Mouse (Mus musculus) right cerebral cortex, adult 18-20 months (tissue): ENCODE data around the gene Fsd2.

Experiments used
- DNase-seq: peaks from one replicate; pipeline ENCODE4 v3.0.0; 2022; ENCODE audit warnings: mixed read lengths

Gene Fsd2

DNA sequence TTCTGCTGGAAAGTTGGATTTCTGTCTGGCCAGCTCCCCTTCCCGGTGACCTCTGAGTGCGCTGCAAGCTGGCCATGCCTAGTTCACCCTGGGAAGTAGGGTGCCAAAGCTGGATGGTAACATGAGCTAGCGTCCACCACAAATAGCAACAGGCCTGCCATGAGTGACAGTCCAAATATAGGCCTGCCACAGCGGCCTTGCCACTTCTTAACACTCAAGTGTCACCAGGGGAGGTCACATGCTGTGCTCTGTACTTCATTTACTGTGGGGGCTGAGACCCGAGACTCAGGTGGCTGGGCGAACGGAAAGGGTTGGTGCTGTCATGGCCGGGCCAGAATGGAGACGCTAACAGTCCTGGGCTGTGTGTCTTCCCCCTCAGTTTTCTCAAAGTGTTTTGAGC, at the start of gene Fsd2:
Gene Fsd2 (minus strand): TSS at position 53 of the 400 bp plus-strand sequence.
- no peak for DNase-seq

DNA sequence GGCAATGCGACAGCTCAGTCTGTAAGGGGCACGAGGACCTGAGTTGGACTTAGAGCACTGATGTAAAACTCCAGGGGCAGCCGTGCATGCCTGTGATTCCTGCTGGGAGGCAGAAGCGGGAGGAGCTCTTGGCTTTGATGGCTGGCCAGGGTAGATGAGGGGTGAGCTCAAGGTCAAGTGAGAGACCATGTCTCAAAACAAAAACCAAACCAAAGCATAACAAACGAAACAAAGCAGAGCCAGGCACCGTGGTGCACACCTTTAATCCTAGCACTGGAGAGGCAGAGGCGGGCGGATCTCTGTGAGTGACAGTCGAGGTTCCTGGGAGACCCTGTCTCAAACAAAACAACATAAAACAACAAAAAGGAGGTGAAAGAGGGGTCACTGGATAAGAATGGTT, 48.3 kb upstream of the Fsd2 start:
- no peak for DNase-seq

DNA sequence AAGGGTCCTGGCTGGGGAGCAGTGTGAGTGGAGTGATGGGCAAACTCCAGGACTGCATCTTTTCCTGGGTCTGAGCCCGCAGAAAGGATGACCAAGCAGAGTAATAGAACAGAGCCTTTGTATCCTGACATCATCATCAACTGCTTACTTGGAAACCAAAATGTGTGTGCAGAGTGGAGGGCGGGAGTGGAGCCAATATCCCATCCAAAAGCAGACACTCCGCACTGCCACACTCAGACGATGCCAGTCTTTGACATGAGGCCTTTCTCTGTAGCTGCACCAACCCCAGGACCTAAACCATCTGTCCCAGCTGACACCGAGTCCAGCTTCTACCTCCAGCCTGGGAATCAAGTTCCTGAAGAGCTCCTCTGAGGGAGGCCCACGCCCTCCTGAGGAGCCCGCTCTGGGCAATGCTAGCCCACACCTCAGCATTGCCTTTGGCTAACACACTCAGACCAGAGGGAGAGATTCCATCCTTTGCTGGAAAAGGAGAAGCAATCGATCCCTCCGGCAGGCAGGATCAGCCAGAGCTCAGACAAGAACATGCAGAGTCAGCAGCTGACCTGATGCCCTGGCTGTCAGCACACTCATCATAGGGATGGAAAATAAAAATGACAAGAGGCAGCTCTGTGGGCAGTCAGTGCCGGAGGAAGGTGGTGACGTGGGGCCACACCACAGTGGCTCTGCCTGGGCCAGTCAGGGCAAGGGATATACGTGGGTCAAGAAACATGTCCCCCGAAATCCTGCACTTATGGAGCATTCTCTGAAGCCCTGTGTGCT, 46.3 kb upstream of the Fsd2 start:
- DNase-seq, result no peak

DNA sequence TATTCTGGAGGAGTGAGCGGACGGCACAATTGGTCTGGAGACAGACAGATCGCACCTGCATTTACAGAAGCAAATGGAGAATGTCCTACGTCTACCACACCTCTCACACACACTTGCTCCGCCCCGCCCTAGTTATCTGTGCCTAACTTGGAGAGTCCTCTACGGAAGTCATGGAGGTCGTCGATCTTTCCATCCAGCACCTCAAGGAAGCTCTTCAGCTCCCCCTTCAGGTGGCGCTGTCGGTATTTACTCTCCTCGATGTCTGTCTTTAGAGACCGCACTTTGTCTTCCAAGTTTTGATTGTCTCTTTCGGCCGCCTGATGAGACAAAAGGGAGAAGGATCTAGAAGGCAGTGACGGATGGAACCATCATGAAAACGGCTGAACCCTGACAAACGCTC, 43.4 kb upstream of the Fsd2 start:
- no peak for DNase-seq

DNA sequence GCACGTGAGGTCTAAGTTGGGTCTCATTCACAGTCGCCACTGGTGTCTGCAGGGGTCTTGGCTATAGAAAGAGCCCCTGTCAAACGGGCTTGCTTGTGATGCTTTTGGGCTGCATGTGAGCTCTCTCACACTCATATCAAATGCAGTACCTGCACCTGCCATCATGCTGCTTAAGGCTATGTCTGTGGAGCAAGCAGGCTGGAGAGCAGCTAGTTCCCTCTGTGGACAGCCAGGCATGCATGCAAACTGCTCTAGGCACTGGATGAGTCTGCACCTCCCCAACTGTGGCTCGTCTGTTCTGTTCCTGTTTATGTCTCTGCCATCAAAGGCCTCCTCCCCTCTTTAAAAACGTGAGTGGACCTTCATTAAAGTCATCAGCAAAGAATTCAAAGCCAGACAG, 39.7 kb upstream of the Fsd2 start:
- no peak for DNase-seq

DNA sequence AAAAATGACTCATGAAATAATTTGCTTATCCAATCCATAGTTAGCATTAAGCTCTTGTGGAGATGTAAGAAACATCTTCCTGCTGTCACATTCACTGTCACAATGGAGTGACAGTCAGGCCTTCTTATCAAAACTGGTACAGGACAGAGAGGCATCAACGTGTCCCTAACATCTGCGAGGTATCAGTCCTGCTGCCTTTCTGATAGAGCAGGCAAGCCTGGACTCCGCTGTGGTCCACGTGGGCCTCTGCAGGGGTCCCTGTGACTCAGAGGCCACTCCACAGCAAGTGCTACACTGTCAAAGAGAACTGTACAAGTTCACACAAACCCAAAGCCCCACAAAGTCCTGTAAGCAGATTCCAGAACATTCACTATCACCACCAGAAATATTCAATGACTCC, 38.7 kb upstream of the Fsd2 start:
- DNase-seq, result no peak

DNA sequence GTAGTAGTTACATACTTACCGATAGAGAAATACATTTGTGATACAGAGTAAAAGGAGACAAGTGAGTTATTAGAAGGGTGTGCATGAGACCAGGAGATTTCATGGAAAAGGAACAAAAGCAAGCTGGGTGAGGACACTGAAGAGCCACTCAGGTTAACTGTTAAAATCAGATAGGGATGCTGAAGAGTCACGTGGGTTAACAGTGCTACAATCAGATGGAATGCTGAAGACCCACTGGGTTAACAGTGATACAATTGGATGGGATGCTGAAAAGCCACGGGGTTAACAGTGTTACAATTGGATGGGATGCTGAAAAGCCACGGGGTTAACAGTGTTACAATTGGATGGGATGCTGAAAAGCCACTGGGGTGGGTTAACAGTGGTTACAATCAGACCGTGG, 38.2 kb upstream of the Fsd2 start:
- no peak for DNase-seq

DNA sequence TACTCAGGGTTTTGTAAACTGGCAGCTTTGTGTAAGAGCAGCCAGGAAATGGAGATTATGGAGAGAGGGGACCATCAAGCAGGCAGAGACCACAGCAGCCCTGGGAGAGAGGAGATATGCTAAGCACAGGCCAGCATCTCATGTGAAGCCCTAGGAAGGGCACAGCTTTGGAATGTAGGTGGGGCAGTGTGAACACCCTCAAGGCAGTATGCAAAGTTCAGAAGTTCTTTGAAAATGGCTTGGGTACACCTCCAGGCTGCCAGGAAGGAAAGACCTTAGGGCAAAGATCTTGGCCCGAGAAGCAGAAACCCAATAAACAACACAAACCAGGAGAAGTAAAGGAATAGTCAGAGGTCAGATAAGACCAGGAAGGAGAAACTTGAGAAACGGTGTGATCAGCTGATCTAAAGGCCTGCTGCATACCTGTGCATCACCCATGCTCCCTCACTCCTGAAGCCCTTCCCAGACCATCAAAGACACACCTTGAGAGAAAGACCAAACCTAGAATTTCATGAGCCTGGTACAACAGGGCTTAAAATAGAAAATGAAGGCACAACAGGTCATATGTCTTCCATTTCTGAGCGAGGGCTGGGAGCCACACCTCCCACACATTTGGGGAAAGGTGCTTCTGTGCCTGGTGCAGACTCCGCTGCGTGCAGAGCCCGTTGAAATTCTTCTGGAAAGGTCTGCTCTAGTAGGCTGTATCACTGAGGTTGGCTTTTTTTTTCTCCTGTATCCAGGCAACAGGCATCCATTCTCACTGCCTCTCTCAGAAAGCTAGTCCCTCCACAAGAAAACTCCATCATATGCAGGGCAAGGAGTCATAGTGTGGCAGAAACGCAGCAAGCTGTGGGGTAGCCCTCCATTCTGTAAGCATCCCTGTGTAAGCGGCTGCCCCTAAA, 32.9 kb upstream of the Fsd2 start:
- DNase-seq, result peak; percentile 38

DNA sequence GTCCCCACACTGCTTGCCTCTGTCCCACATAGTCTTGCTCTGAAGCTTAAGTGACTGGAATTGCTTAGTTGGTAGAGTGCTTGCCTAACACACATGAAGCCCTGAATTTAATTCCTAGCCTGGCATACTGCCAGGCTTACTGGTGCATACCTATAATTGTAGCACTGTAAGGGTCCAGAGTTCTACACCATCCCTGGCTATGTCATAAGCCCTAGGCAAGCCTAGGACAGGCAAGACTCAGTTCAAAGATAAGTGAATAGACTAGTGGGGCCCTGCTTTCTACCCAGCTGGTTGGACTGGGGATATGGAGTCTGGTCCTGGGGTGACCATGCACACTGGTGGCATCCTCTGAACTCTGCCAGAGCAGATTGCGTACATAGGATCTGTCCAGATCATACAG, 30.9 kb upstream of the Fsd2 start:
- no peak for DNase-seq

DNA sequence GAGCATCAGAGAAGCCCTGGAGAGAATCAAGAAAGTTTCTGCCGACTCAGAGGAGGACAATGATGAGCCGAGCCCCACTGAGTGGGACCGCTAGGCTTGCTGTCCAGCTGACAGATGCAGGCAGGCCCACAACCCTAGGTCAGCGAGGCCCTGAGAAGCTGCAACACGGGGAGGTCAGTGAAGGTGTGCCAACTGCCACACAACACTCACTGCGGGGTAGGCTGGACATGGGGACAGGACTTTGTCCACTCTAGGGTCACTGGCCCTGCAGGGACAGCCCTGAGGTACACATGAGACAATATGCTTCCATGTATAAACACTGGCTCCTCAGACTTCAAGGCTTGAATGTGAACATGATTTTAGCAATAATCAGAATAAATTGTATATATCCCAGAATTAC, 29.3 kb upstream of the Fsd2 start:
- DNase-seq, result no peak

DNA sequence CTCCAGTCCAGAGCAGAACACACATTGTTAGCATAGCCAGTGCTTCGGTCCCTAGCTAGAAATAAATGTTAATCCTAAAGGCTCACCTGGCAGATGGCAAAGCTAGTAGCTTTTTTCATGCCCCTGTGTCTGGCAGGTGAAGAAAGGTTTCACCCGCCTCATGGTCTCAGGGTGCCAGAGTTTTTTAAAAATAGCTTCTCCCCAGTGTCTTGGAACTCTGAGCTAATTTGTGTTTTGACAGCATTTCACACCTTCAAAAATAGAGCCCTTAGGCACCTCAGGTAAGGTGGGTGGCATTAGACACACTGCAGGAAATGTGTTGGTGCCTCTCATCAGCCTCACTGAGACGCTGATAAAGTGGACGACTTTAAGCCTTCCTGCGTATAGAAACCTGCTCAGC, 28.3 kb upstream of the Fsd2 start:
- DNase-seq, result no peak

DNA sequence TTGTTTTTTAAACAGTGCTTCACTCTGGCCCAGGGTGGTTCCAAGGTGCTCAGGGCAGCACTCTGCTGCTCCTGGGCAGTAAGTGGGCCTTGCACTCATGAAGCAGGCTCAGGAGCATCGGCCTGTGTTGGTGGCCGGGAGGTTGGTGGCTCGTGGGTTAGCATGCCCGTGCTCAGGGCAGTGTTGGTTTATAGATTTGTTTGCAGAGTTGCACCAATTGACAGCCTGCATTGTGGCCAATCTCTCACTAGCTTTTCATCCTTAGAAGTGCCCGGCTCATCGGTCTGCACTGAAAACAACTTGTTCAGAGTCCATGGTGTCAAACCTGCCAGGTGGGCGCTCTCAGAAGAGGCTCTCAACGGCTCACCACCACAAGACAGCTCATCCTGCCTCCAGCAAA, 26.6 kb upstream of the Fsd2 start:
- no peak for DNase-seq

DNA sequence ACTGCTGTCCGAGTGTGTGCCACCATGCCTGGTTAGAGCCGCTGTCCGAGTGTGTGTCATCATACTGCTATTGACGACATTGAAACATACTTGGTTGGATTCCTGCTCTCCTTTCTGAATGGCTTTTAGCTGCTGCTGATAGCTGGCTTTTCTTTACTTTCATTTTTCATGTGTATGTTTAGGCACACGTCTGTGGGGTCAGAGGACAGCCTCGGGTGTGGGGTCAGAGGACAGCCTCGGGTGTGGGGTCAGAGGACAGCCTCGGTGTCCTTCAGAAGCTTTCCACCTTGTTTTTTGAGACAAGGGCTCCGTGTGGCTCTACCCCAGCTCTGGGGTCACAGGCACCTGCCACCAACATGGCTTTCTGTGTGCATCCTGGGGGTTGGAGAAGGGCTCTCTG, 25.9 kb upstream of the Fsd2 start:
- DNase-seq, result no peak

DNA sequence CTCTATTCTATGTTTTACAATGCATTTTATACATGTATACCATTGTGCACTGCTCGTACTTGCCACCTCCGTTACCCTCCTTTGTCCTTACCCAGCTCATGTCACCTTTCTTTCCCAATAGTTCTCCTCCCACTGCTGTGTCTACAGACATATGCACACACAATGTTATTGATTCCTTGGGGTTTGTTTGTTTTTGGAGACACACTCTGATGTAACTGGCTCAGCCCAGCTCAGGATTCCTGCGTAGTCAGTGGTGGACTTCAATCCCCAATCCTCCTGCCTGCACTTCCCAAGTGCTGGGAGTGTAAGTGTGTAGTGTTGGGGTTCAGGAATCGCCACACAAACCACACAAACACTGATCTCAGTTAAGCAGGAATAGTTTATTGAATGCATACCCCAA, 20.5 kb upstream of the Fsd2 start:
- no peak for DNase-seq

DNA sequence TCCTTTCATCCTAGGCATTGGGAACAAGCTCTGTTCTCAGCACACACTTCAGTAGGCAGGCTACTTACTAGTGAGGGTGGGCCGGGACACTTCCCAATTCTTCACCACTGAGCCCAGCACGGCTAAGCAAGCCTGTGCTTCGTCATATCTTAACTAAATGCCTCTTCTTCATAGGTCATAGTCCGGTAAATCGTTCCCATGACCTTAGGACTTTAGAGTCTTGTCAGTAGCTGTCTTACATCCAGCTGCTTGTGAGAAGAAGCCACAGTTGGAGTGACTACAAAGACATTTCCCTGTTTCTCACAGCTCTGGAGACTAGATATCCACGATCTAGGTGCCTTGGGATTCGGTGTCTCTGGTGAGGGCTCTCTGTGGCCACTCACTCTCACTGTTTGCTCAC, 18.6 kb upstream of the Fsd2 start:
- no peak for DNase-seq

DNA sequence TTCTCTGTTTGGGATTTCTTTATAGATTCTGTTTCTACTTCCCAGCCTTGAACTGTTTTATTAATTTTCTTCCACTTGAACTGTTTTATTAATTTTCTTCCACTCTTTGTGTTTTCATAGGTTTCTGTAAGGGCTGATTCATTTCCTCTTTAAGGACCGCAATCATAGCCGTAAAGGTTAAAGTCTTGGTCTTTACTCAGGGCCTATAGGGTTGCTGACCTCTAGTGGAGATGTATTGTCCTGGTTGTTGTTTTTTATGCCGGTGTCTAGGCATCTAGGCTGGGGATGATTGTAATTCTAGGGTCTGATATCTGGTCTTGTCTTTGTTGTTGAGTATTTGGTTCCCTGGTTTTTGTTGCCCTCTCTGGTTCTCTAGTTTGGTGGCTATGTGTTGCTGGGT, 16.8 kb upstream of the Fsd2 start:
- no peak for DNase-seq

DNA sequence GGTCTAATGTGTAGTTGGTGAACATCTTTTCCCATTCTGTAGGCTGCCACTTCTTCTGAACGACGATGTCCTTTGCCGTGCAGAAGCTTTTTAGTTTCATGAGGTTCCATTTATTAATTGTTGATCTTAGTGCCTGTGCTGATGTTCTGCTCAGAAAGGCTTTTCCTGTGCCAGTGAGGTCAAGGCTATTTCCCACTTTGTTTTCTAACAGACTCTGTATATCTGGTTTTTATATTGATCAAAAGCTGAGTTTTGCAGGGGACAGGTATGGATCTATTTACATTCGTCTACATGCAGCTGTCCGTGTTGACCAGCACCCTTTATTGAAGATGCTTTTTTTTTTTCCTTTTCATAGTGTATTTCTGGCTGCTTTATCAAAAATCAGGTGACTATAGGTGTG, 12.6 kb upstream of the Fsd2 start:
- no peak for DNase-seq

DNA sequence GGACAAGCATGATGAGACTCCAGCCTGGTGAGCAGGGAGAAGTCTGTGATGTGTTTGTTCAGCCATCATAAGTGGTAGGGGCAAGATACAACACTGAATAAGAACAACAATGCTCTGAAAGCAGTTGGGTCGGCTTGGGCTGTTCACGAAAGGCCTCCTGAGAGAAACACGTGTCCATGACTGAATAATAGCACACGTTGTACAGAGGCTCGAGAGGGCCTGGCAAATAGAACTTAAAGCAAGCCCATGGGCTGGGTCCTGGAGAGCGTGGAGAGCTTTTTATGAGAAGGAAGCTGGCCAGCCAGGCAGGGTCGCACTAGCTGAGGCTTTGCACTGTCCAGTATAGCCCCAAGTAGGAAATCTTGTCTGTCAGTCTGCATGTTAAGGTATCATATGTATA, 11.7 kb upstream of the Fsd2 start:
- DNase-seq, result no peak

DNA sequence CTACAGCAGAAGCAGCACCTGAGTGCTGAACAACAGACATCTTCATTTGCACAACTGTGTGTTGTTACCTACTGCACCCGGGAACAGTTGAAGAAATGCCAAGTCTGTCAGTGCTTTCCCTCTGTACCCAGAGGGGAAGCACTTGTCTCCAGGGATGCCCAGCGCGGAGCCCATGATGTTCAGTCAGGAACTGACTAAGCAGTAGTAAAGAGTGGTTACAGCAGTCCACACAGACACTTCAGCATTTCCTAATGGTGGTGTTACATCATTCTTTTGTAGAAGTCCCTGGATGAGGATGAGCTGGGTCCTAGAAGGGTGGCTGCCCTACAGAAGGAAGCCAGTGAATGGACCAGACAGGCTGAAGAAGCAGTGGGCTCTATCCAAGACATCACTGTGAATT, 11.1 kb upstream of the Fsd2 start:
- DNase-seq, result no peak

DNA sequence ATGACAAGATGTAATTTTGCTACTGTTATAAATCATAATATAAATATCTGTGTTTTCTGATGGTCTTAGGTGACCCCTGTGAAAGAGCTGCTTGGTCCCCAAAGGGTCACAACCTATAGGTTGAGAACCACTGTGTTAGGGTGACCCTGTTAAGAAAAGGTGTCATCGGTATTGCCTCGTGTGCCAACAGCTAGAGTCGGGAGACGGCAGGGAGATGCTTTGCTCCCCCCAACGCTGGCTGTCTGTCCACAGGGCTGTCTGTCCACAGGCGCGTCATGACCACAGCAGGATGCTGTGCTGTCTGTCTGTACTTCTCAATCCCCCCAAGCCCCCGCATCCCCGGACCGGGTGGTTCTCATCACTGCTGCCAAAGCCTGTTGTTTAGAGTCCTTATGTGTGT, 8.9 kb upstream of the Fsd2 start:
- no peak for DNase-seq

DNA sequence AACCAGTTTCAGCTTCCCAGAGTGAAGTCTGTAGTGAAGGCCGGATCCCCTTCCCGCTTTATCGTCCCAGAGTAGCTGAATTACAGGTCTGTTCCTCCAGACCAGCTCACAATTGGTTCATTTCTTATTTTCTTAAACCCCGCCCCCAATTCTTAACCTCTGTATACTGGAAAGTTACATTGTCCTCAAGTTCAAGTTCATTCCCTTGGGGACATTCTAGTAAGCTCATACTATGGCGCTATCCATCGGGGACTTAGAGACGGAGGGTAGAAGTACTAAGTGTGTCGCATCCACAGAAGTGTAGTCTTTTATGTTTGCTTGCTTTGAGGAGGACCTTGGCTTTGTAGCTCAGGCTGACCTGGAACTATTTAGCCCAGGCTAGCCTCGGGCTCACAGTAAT, 7.1 kb upstream of the Fsd2 start:
- no peak for DNase-seq

DNA sequence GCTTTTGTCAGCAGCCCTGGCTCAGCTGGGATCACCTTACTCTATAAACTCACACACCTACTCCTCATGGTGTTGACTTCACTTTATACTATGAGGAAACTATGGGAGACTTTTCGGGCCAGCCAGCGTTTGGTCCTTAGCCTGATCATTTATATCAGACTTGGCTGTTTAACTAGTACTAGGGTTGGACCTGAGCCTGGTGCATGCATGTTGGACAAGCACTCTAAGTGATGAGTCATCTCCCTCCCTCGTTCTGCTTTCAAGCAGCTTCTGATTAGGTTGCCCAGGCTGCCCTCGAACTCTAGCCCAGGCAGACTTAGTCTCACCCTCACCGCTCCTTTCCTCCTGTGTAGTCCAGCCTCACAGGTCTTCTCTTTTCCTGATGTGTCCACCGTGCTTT, 6.7 kb upstream of the Fsd2 start:
- peak; percentile 25 for DNase-seq

DNA sequence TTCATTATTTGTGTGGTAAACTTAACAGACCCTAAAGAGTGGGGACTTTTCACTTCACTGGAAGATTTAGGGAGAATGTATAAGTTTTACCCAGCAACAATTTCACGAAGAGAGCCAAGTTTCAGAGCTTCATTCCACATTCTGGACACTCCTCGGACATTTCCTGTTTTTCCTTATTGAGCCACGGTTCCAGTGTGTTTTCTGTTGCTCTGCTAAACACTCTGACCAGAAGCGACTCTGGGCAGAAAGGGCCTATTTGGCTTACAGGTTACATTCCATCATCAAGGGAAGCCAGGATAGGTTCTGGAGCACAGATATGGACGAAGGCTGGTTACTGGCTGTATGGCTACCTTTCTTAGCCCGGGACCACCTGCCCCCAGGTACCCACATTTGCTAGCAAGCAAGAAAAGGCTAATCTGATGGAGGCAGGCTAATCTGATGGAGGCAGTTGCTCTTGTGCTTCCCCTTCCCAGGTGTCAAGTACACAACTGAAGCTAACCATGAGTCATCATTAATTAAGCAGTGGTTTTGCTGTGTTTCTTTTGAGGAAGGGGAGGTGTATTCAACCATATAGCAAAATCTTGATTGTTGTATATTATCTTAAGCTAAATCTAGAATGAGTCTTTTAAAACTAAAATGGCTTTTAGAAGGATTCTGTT, 6.0 kb upstream of the Fsd2 start:
- DNase-seq, result no peak

DNA sequence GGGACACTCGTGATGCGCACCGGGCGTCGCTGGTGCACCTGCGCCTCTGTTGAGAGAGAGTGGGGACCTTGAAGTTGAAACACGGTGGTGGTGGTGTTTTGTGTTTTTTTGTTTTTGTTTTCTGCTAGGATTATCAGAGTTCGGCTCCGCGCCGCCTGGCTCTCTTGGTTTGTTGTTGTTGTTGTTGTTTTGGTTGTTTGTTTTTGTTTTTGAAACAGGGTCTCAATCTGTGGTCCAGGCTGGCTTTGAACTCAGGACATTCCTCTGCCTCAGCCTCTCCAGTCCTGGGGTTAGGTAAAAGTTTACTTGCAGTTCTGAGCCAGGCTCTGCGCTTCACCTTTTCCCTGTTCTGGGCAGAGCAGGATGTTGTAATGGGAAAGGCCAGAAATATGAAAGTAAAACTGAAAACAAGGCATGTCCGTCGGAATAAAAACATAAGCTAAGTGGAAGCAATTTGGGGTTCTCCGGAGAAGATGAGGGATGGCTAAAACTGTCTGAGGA, 5.2 kb upstream of the Fsd2 start:
- DNase-seq, result no peak
